Mouse (Mus musculus) cerebellum, adult 2 months (tissue): Measurements from ENCODE around the gene Mdp1.

Experiments used
- CTCF ChIP-seq: fragments of 200-500 bp; IDR thresholded peaks from 2 replicates; pipeline ENCODE4 v1.5.1; 2011; ENCODE audit warnings: low read depth, mild to moderate bottlenecking, control low read depth, low read length, moderate library complexity, borderline replicate concordance; ENCODE audit not compliant: insufficient read depth
- POLR2A ChIP-seq: fragments of 200-500 bp; IDR thresholded peaks from 2 replicates; pipeline ENCODE4 v1.6.1; 2011; ENCODE audit warnings: low read length, control low read depth, borderline replicate concordance; ENCODE audit not compliant: insufficient read depth

GRCm38 (mm10) chr14:55701131-55701530, 40.8 kb upstream of the Mdp1 start:
- TF ChIP-seq CTCF, result no peak
- no peak for TF ChIP-seq POLR2A
